Mouse (Mus musculus) megakaryocyte, adult 5-6 weeks (primary cell): ENCODE measurements around the gene Acot7. TPM values are rescaled to one million over a fixed set of nuclear protein-coding genes. Genes with fewer than 3 reads are reported as not detected.

Experiments
- ATAC-seq: 2 replicates; pipeline ENCODE4 v1.8.0; 2016; ENCODE audit warnings: mild to moderate bottlenecking, inconsistent platforms; ENCODE audit not compliant: poor library complexity, severe bottlenecking
- total RNA-seq, 2 experiments: library from RNA; stranded (forward) in 1 of 2; stranded (reverse) in 1 of 2; fragments of 153-499, 151-499 nt in 1 of 2; fragments of 221-1000, 200-1000 nt in 1 of 2; gene quantifications; 2 replicates each; pipeline versions ENCODE4 v1.2.3 to v1.2.4; 2015 to 2017

Gene Acot7
- total RNA-seq, 2 experiments from 2014 or later, result 43.3 TPM

- ATAC-seq, result 0 out of 2 replicates have a peak, but pooled peaks have one; percentile 7
Measured at GRCm38 (mm10) chr4:152290991-152291390, 113.1 kb downstream of the Acot7 start.

DNA sequence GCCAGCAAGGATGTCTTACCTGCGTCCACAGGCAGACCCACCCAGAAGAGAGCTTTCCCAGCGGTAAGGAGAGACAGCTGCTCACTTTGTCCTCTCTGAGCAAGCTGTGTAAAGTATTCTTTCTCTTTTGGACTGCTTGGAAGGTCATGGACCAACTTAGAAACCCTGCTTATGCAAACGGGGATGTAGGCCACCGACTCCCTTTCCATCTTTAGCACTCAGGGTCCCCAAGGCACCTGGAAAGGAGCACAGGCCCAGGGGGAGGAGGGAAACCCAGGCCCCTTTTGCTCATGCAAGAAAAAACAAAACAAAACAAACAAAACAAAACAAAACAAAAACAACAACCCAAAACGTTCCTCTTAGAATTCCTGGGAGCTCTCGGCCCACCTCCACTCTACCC lies 113.6 kb downstream of the Acot7 start, which contains the start of gene Hes3:
Gene Hes3, minus strand, starts transcription at position 101 of the 400 bp plus-strand sequence.
- ATAC-seq, result no peak

DNA sequence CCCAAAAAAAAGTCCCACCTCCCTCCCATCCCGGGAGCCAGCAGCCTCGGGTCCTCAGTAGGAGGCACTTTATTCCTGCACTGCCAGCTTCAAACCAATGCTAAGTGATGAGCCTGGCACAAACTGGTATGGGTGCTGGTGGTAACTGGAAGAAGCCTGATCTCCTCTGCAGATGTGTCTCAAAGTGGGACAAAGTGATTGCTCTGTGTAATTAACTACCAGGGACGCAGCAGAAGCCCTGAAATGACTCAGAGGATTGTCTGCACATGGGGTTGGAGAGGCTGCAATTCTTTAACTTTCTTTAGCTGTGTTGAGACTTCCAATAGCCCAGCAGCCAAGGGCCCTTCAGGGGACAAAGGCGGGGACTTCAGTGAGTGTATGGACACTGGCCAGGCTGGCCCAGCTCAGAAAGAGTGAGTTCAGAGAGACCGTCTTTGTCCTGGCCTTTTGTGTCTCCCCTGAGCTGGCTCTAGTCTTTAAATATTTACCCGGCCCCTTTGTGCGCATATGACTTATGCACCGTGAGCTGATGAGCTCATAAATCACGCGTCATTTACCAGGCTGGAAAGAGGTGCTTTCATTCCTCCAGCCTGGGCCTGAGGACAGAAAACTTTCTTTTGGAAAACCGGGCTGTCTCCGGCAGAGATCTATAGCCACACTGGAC lies 114.3 kb downstream of the Acot7 start:
- ATAC-seq, result no peak

DNA sequence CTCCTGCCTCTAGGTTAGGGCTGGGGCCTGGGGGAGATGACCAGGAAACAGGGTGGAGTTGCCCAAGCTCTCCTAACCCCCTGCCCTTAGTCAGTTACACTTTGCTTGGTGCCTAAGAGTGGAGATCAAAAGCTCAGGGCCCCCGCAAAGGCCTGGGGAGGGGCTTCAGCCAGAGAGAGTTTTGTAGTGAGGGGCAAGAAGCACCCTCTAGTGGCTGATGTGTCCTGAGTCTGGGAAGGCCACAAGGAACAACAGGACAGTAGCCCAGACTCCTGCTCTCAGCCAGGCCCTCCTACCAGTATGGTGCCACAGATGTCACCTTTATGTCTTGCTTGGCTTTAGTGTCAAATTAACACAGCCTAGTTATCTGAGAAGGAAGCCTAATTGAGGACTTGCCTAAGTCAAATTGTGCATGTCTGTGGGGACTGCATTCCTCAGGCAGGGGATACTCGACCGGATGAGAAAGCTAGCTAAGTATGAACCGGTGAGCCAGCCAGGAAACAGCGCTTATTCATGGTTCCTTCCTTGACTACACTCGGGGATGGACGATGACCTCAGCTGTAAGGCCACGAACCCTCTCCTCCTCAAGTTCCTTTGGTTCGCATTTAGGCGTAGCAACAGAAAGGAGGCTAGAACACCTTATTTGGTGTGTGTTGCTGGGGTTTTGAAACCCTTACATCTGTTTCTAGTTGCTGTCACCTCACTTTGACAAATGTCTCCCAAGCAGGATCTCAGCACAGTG lies 116.4 kb downstream of the Acot7 start:
- ATAC-seq, result no peak

DNA sequence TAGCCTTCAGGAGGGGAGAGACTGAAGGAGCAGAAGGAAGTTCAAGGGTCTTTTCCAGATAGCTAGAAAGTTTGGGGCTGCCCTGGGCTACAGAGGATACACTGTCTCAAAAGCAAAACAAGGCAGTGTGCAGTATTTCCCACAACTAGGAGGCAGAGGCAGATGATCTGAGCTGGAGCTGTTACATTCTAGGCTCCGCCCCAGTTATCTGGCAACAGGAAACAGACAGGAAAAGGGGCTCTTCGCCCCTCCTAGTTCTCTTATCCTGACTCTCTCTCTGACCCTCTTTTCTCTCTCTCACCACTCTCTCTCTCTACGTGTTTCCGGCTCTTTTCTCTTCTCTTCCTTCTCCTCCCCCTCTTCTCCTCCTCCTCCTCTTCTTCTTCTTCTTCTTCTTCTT lies 118.0 kb downstream of the Acot7 start:
- ATAC-seq, result no peak

DNA sequence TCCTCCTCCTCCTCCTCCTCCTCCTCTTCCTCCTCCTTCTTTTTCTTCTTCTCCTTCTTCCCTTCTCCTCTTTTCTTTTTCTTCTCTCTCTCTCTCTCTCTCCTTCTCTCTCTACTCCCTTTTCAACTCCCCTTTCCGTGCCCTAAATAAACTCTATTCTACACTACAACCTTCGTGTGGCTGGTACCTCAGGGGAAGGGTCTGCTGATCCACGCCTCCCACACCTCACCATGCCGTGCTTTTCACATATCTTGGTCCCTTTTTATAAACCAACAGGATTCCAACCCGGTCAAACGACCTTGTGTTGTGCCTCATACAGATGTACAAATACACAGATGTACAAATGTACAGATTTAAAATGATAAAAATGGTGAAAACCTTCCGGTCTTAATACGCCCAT lies 118.4 kb downstream of the Acot7 start:
- no peak; the same call in 1 of the 2 replicates for ATAC-seq

DNA sequence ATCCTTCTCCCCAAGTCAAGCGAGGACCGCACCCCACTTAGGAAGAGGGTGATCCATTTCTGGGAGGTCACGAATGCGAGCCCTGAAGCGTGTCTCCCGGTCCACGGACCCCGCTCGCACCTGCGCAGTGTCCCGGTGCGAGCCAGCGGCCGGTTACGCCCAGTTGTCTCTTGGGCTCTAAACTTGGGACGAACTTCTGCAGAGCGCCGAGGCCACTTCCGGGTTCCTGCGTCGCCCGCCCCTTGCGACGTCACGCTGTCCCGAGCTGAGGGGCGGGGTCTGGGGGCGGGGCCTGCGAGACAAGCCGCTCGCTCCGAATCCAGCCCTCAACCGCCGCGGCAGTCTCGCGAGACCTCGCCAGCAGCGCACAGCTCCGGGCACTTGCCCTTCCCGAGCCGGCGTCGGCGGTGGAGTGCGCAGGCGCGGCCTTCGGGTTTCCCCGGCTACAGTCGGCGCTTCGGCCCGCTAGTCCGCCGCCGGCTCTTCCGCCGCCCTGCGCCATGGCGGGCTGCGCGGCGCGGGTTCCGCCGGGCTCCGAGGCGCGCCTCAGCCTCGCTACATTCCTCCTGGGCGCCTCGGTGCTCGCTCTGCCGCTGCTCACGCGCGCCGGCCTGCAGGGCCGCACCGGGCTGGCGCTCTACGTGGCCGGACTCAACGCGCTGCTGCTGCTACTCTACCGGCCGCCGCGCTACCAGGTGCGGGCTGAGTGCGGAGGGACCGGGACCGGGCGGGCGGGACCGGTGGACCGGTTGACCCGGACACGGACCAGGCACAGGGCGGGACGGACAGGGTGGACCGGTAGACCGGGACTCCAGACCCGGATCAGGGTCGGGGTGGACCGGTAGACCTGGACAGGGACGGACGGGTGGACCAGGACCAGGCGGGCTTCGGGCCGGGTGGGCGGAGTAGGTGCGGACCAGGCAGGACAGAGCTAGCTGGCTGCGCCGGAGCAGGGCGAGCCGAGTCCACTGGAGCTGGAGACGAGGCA lies 119.2 kb downstream of the Acot7 start, which contains the start of gene Icmt:
Gene Icmt, plus strand, starts transcription at position 354 of the 988 bp plus-strand sequence.
- peak; percentile 89 for ATAC-seq

DNA sequence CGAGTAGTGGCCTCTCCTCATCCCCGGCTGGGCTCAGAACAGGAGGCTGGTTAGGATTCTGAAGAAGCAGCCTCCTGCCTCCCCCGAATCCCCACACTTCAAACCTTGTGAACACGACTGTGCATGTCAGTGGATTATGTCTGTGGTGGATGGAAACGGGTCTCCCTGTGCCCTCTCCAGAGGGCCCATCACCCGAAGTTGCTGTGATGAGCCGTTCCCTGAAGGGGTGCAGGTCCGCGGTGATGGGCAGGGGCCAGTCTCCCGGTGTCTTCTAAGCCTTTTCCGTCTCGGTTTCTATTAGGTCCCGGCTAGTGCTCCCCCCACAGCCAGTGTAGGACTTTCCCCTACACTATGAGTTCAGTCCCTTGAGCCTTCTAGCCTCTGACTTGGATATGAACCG lies 120.9 kb downstream of the Acot7 start:
- no peak for ATAC-seq

DNA sequence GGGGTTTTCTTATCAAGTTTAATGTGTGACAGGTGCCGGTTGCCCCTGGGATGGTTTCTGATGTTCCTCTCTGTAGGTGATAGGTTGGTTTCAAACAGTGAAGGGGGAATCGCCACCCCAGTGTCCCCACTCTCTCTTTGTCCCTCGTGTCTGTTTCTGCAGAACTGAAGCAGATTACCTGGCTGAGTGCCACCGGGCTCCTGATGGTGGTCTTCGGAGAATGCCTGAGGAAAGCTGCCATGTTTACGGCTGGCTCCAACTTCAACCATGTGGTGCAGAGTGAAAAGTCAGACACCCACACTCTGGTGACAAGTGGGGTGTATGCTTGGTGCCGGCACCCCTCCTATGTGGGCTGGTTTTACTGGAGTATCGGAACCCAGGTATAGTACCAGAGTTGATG lies 122.4 kb downstream of the Acot7 start:
- ATAC-seq, result no peak

GRCm38 (mm10) chr4:152302012-152302411 lies 124.1 kb downstream of the Acot7 start:
- no peak for ATAC-seq

- ATAC-seq, result no peak
Measured at GRCm38 (mm10) chr4:152303172-152303571, 125.2 kb downstream of the Acot7 start.

DNA sequence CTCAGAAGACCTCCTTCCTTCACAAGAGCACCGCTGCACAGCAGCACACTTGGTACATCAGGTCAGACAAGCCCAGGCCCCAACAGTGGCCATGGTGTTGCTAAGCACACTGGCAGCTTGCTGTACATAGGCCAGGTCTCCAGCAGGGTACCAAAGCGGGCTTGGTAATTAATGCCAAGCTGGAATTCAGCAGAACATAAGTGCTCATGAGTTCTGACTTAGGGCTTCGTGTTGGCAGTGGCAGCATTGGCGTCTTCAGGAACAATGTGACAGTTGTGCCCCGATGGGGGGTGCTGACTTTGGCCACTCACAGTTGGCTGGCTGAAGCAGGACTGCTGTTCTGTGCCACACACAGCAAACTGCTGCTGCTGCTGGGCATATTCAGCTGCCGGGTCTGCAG lies 126.8 kb downstream of the Acot7 start:
- no peak for ATAC-seq

- no peak for ATAC-seq
Measured at GRCm38 (mm10) chr4:152305991-152306390, 128.1 kb downstream of the Acot7 start.

DNA sequence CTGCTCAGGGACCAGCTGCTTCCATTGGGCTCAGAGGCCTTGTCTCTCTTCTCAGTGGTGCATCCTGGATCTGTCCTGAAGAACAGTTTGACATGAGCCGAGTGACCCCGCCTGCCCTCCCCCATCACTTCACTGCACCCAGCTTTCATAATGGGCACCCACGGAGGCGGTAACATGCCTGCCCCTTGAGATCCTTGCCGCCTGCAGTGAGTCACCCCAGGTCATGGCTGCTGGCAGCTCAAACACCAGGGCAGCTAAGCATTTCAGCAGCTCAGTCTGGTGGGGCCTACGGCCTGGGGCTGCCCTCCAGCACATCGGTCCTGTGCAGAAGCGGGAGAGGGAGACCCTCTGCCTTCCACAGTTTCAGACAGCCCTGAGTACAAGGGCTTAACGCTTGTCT lies 129.6 kb downstream of the Acot7 start:
- no peak for ATAC-seq

GRCm38 (mm10) chr4:152312186-152312585 lies 134.3 kb downstream of the Acot7 start:
- no peak for ATAC-seq

- ATAC-seq, result no peak
Measured at GRCm38 (mm10) chr4:152313211-152313632, 135.3 kb downstream of the Acot7 start.

DNA sequence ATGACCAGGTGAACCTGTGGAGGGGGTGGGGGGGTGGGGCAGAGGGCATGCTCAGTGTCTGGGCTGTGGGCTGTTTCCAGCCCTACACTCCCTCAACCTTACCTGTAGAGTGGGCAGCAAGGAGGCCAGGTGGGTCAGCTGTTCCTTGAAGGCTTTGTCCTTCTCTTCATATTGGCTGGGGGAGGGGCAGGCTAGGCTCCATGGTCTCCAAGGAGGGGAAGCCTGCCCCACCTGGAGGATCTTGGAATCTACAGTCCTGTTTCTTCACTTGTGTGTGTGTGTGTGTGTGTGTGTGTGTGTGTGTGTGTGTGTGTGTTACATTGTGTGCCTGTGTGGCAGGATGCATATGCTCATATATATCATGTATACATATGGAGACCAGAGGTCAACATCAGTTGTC lies 136.0 kb downstream of the Acot7 start:
- no peak for ATAC-seq

GRCm38 (mm10) chr4:152315498-152316213 lies 137.7 kb downstream of the Acot7 start:
- ATAC-seq, result peak; percentile 27; the same call in 1 of the 2 replicates

- ATAC-seq, result no peak
Measured at GRCm38 (mm10) chr4:152317631-152318033, 139.7 kb downstream of the Acot7 start.

DNA sequence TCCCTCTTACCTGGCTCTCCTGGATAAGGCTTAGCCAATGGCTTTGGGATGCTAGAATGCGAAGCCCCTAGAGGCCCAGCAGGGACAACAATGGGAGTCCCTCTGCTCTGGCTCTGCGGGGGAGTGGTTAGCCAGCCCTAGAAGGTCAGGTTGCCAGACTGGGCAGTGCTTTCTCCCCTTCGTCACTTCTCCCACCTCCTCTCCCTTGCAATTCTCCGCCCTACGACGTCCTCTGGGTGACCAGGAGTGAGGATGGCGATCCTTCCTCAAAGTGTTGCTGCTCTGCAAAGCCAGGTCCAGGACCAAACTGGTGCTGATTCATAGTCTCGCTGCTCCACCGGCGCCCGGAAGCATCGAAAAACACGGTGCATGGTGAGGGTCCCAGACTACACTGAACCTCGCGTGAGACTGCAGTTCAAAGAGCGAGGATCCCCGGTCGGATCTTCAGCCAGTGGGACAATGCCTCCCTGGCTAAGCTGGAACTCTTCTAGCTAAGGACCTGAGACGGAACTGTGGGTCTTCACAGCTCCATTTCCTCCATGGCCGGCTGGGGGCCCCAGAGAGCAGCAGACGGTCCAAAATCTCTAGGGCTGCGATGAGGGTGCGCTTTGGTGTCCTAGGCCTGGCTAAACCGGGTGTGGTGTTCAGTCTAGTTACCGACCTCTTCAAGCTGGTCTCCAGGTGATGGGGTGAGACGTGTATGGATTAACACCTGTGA lies 140.7 kb downstream of the Acot7 start, which contains the start of gene Rnf207:
Gene Rnf207, minus strand, starts transcription at position 477 of the 718 bp plus-strand sequence.
- peak; percentile 86 for ATAC-seq
